ENCODE assay signal across 16 mouse cellular contexts in the genomic region with DNA sequence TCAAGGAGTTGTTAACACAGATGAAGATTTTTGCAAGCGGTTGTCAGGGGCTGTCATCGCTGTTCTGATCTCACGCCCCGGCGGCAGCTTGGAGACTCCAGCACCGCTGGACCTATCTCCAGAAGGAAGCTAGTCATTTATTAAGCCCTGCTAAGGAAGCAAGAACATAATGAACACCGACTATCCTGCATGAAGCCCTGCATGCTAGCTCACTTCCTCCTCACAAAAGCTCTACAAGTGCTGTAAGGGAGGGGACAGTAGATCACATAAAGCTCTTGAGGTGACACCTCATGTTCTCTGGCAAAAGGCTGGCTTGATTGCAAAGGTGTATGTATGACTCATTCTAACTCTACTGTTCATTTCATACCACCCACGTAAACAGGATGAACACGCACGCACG. TPM values are rescaled to one million over a fixed set of nuclear protein-coding genes. Genes with fewer than 3 reads are reported as not detected.
DNase-seq lines count a peak whose midpoint lies in the region; ATAC-seq and TF ChIP-seq lines count a peak whose summit lies in the region.
"Had no signal": no experiment of that assay in that cellular context is flagged by ENCODE, and none has a peak within 500 bp of the region (broad histone marks: within the 10 kb centered on the region; RNA-seq: fewer than 3 reads in every experiment).

No protein-coding gene starts in this region.

- no peaks in the 10 kb centered on the region for H3K9me3 ChIP-seq in midbrain, embryonic 11.5 days (ENCODE audit: control insufficient read depth, low read length)
- H3K9me3 ChIP-seq in midbrain, embryonic 14.5 days (ENCODE audit: control insufficient read depth, low read length) = no peaks in the 10 kb centered on the region
- no peaks in the 10 kb centered on the region for H3K9me3 ChIP-seq in stomach, postnatal 0 days (ENCODE audit: control insufficient read depth, low read length)
- H3K9me3 ChIP-seq: heart, embryonic 13.5 days; limb, embryonic 15.5 days; midbrain, embryonic 13.5 days had no signal

- H3K4me3 ChIP-seq in midbrain, embryonic 11.5 days (ENCODE audit: low read depth, low read length) = no peak overlapping the region
- H3K4me3 ChIP-seq in midbrain, embryonic 14.5 days (replicated peaks; ENCODE audit: low read depth, low read length) = no peak overlapping the region
- H3K4me3 ChIP-seq in stomach, postnatal 0 days (ENCODE audit: low read depth, low read length) = no peak overlapping the region
- H3K4me3 ChIP-seq: heart, embryonic 13.5 days; limb, embryonic 15.5 days; midbrain, embryonic 13.5 days had no signal

- WGBS in midbrain, embryonic 11.5 days = 93% methylated on average over 11 of the region's 11 CpGs
- 93% methylated on average over 11 of the region's 11 CpGs for WGBS in midbrain, embryonic 14.5 days
- 68% methylated on average over 11 of the region's 11 CpGs for WGBS in stomach, postnatal 0 days

- no peaks in the 10 kb centered on the region for H3K27me3 ChIP-seq in midbrain, embryonic 11.5 days (ENCODE audit: control insufficient read depth, insufficient read depth, low read length)
- H3K27me3 ChIP-seq in midbrain, embryonic 14.5 days (ENCODE audit: control insufficient read depth, insufficient read depth, low read length) = no peaks in the 10 kb centered on the region
- no peaks in the 10 kb centered on the region for H3K27me3 ChIP-seq in stomach, postnatal 0 days (ENCODE audit: control insufficient read depth, insufficient read depth, low read length)
- H3K27me3 ChIP-seq: heart, embryonic 13.5 days; limb, embryonic 15.5 days; midbrain, embryonic 13.5 days had no signal

- ATAC-seq in midbrain, embryonic 11.5 days (ENCODE audit: low FRiP score) = no peak
- ATAC-seq in midbrain, embryonic 14.5 days (ENCODE audit: low FRiP score, low TSS enrichment) = no peak
- ATAC-seq in inflammation-experienced regulatory T-cells, adult 6 months = peak; percentile 93
- ATAC-seq in stomach, postnatal 0 days (ENCODE audit: low FRiP score, low TSS enrichment) = peak; percentile 77
- ATAC-seq in frontal cortex, adult (ENCODE audit: low TSS enrichment) = no peak
- ATAC-seq in monocyte, adult 5-6 weeks (replicated peaks; ENCODE audit: insufficient number of reproducible peaks, low FRiP score, low TSS enrichment, poor library complexity, severe bottlenecking) = no peak
- ATAC-seq: midbrain, embryonic 13.5 days had no signal

- no peaks in the 10 kb centered on the region for H3K36me3 ChIP-seq in midbrain, embryonic 11.5 days (ENCODE audit: control insufficient read depth, insufficient read depth, low read length)
- no peaks in the 10 kb centered on the region for H3K36me3 ChIP-seq in midbrain, embryonic 14.5 days (ENCODE audit: control insufficient read depth, insufficient read depth, low read length)
- no peaks in the 10 kb centered on the region for H3K36me3 ChIP-seq in stomach, postnatal 0 days (ENCODE audit: control insufficient read depth, insufficient read depth, low read length)
- H3K36me3 ChIP-seq: heart, embryonic 13.5 days; limb, embryonic 15.5 days; midbrain, embryonic 13.5 days had no signal

- TF ChIP-seq CTCF in stomach, postnatal 0 days (IDR thresholded peaks at IDR 0.05; ENCODE audit: low read depth) = no peak

- no peak for TF ChIP-seq EP300 in stomach, postnatal 0 days (optimal IDR thresholded peaks at IDR 0.05)

- H3K27ac ChIP-seq in midbrain, embryonic 11.5 days (ENCODE audit: low read depth, low read length) = no peak overlapping the region
- H3K27ac ChIP-seq in midbrain, embryonic 14.5 days (replicated peaks; ENCODE audit: low read depth, low read length) = no peak overlapping the region
- H3K27ac ChIP-seq in stomach, postnatal 0 days (replicated peaks) = peak overlapping the region; percentile 56; the same call in 1 of the 2 replicates
- H3K27ac ChIP-seq: heart, embryonic 13.5 days; limb, embryonic 15.5 days; midbrain, embryonic 13.5 days had no signal

- no peak overlapping the region for H3K4me2 ChIP-seq in midbrain, embryonic 11.5 days
- no peak overlapping the region for H3K4me2 ChIP-seq in midbrain, embryonic 14.5 days (ENCODE audit: low read length)
- H3K4me2 ChIP-seq in stomach, postnatal 0 days (replicated peaks; ENCODE audit: low read depth) = no peak overlapping the region
- H3K4me2 ChIP-seq: heart, embryonic 13.5 days; limb, embryonic 15.5 days; lung, embryonic 14.5 days; midbrain, embryonic 13.5 days had no signal

- H3K4me1 ChIP-seq in midbrain, embryonic 11.5 days (ENCODE audit: control insufficient read depth, insufficient read depth, low read length) = no peaks in the 10 kb centered on the region
- no peaks in the 10 kb centered on the region for H3K4me1 ChIP-seq in midbrain, embryonic 14.5 days (ENCODE audit: control insufficient read depth, insufficient read depth, low read length)
- no peaks in the 10 kb centered on the region for H3K4me1 ChIP-seq in stomach, postnatal 0 days (replicated peaks; ENCODE audit: control insufficient read depth, insufficient read depth)
- H3K4me1 ChIP-seq: heart, embryonic 13.5 days; midbrain, embryonic 13.5 days had no signal

- peak; percentile 67 for DNase-seq in midbrain, embryonic 11.5 days (ENCODE audit: low spot score, missing footprints)
- DNase-seq in midbrain, embryonic 14.5 days = no peak
- peak; percentile 43 for DNase-seq in kidney, postnatal 14 days
- DNase-seq in stomach, postnatal 0 days (ENCODE audit: low spot score) = no peak
- no peak for DNase-seq in spleen, postnatal 10 days (ENCODE audit: low spot score in 2 of 2)
- DNase-seq: cerebellum, postnatal 25 days; gastrocnemius, postnatal 36 days; heart, postnatal 4 days; lung, embryonic 14.5 days; thymus, adult 2 months had no signal

- no peak overlapping the region for H3K9ac ChIP-seq in midbrain, embryonic 11.5 days (ENCODE audit: low read length)
- no peak overlapping the region for H3K9ac ChIP-seq in midbrain, embryonic 14.5 days (replicated peaks; ENCODE audit: low read length)
- H3K9ac ChIP-seq in stomach, postnatal 0 days (ENCODE audit: low read length) = no peak overlapping the region
- H3K9ac ChIP-seq: heart, embryonic 13.5 days; limb, embryonic 15.5 days; lung, embryonic 14.5 days; midbrain, embryonic 13.5 days had no signal

RNA-seq across cellular contexts. Expression of a gene that starts 7.8 kb away (rescaled TPM):
- 22.3 and 23.1 TPM in 2 replicates for polyA plus RNA-seq in midbrain, embryonic 11.5 days (2014; fragmentation: Nextera tagmentation; extraction: Ambion mirVana)
- polyA plus RNA-seq in midbrain, embryonic 14.5 days (2014; fragmentation: Nextera tagmentation; extraction: Ambion mirVana) = 14.2 and 15.9 TPM in 2 replicates
- 10 to 100 TPM; 38.6 to 41.5 (median 39.2) TPM for polyA plus RNA-seq in inflammation-experienced regulatory T-cells, adult 6 months (2017; shearing (Covaris generic))
- polyA plus RNA-seq in stomach, postnatal 0 days (2015; fragmentation: Nextera tagmentation; extraction: Ambion mirVana) = 7.3 and 8.0 TPM in 2 replicates
- total RNA-seq in monocyte, adult 5-6 weeks (2017) = 58.7 to 97.9 TPM (median 72.9 TPM) in 3 replicates

Comparison
In these comparisons a context has a peak if more than half of its experiments do, and no peak if none do; other contexts are left out.
1. DNase-seq: peak in midbrain, embryonic 11.5 days (single experiment) and kidney, postnatal 14 days (single experiment); none in midbrain, embryonic 14.5 days (single experiment), stomach, postnatal 0 days (single experiment) and spleen, postnatal 10 days (0 of 2).
2. ATAC-seq: peak in inflammation-experienced regulatory T-cells, adult 6 months (single experiment) and stomach, postnatal 0 days (single experiment); none in midbrain, embryonic 11.5 days (single experiment), midbrain, embryonic 14.5 days (single experiment), frontal cortex, adult (single experiment) and monocyte, adult 5-6 weeks (single experiment).